Mouse (Mus musculus) cortical plate, adult 2 months (tissue): ENCODE measurements at regions not wholly inside any gene's neighbourhood (a gene's known extent, or its start where the extent isn't known, plus 50 kb on each side); places are given as distances from the start of the nearest gene placed in this dataset.

Source experiments
- H3K27ac ChIP-seq: fragments of 200-500 bp; 2 replicates; pipeline ENCODE4 v1.5.1; 2012; ENCODE audit warnings: low read length, control low read depth, inconsistent platforms; ENCODE audit not compliant: insufficient read depth
- H3K4me1 ChIP-seq: fragments of 200-500 bp; 2 replicates; pipeline ENCODE4 v1.6.1; 2011; ENCODE audit warnings: low read length; ENCODE audit not compliant: control insufficient read depth, insufficient read depth
- H3K4me3 ChIP-seq: fragments of 200-500 bp; 2 replicates; pipeline ENCODE4 v1.5.1; 2011; ENCODE audit warnings: mild to moderate bottlenecking, low read length, control low read depth; ENCODE audit not compliant: insufficient read depth
- CTCF ChIP-seq: fragments of 200-500 bp; IDR thresholded peaks from 2 replicates; pipeline ENCODE4 v1.5.1; 2011; ENCODE audit warnings: mild to moderate bottlenecking, control low read depth, low read length; ENCODE audit not compliant: insufficient read depth; ENCODE audit errors: extremely low read depth
- POLR2A ChIP-seq: fragments of 200-500 bp; IDR thresholded peaks from 2 replicates; pipeline ENCODE4 v1.6.1; 2011; ENCODE audit warnings: mild to moderate bottlenecking, low read length, control low read depth; ENCODE audit not compliant: insufficient read depth; ENCODE audit errors: extremely low read depth

- TF ChIP-seq POLR2A (no peak), CTCF (no peak)
- Histone ChIP-seq H3K4me1 (no peaks in the 10 kb centered on the region), H3K4me3 (no peak overlapping the region), H3K27ac (no peak overlapping the region)
Measured at GRCm38 (mm10) chr7:117842780-117843179, 273.2 kb downstream of the Rps15a start.

GRCm38 (mm10) chr7:117795035-117795434 is 321.0 kb downstream of the Rps15a start:
- TF ChIP-seq CTCF: no peak
- TF ChIP-seq POLR2A: no peak
- Histone ChIP-seq H3K4me1 (no peaks in the 10 kb centered on the region), H3K4me3 (no peak overlapping the region), H3K27ac (no peak overlapping the region)

GRCm38 (mm10) chr7:117793991-117794390 is 322.0 kb downstream of the Rps15a start:
- Histone ChIP-seq H3K4me1 (no peaks in the 10 kb centered on the region), H3K4me3 (no peak overlapping the region), H3K27ac (no peak overlapping the region)
- TF ChIP-seq CTCF: no peak
- no peak for TF ChIP-seq POLR2A

GRCm38 (mm10) chr7:117792456-117792855 is 323.5 kb downstream of the Rps15a start:
- no peak overlapping the region for H3K4me3 ChIP-seq
- no peak for TF ChIP-seq CTCF
- TF ChIP-seq POLR2A: no peak
- no peaks in the 10 kb centered on the region for H3K4me1 ChIP-seq
- no peak overlapping the region for H3K27ac ChIP-seq

- TF ChIP-seq CTCF: no peak
- no peak for TF ChIP-seq POLR2A
- H3K4me1 ChIP-seq: no peaks in the 10 kb centered on the region
- no peak overlapping the region for H3K27ac ChIP-seq
- no peak overlapping the region for H3K4me3 ChIP-seq
Measured at GRCm38 (mm10) chr7:117778996-117779395, 337.0 kb downstream of the Rps15a start.

- Histone ChIP-seq H3K4me3 (no peak overlapping the region), H3K27ac (no peak overlapping the region), H3K4me1 (no peaks in the 10 kb centered on the region)
- TF ChIP-seq POLR2A (no peak), CTCF (no peak)
Measured at GRCm38 (mm10) chr7:117777921-117778320, 338.1 kb downstream of the Rps15a start.

- TF ChIP-seq POLR2A (no peak), CTCF (no peak)
- no peak overlapping the region for H3K4me3 ChIP-seq
- H3K27ac ChIP-seq: no peak overlapping the region
- H3K4me1 ChIP-seq: no peaks in the 10 kb centered on the region
Measured at GRCm38 (mm10) chr7:117771836-117772235, 344.2 kb downstream of the Rps15a start.

- H3K27ac ChIP-seq: no peak overlapping the region
Measured at GRCm38 (mm10) chr7:117759506-117759905, 356.5 kb downstream of the Rps15a start.

GRCm38 (mm10) chr7:117757033-117757432 is 359.0 kb downstream of the Rps15a start:
- Histone ChIP-seq H3K4me3 (no peak overlapping the region), H3K27ac (no peak overlapping the region), H3K4me1 (peaks cover 3% of the 10 kb centered on the region; the same call in 1 of the 2 replicates)
- TF ChIP-seq POLR2A (no peak), CTCF (no peak)

More at GRCm38 (mm10) chr7:117759506-117759905, 356.5 kb downstream of the Rps15a start:
- Histone ChIP-seq H3K4me3 (no peak overlapping the region), H3K4me1 (no peaks in the 10 kb centered on the region)
- TF ChIP-seq POLR2A (no peak), CTCF (no peak)

GRCm38 (mm10) chr7:117755830-117756229 is 360.2 kb downstream of the Rps15a start:
- no peak overlapping the region for H3K4me3 ChIP-seq
- H3K27ac ChIP-seq: no peak overlapping the region
- TF ChIP-seq POLR2A: no peak
- no peak for TF ChIP-seq CTCF
- peaks cover 3% of the 10 kb centered on the region; the same call in 1 of the 2 replicates for H3K4me1 ChIP-seq
